Mouse (Mus musculus) limb, embryonic 13.5 days (tissue): Measurements from ENCODE around the gene Stt3b. TPM values are rescaled to one million over a fixed set of nuclear protein-coding genes. Genes with fewer than 3 reads are reported as not detected.

Experiments used
- ATAC-seq: fragments of 200-750 bp; cut with Nextera tagmentation; 2 replicates; pipeline ENCODE4 v1.8.0; 2017; ENCODE audit warnings: low read depth, moderate number of reproducible peaks, moderate TSS enrichment; ENCODE audit not compliant: low FRiP score
- H3K27ac ChIP-seq: fragments of 300-500 bp; sonication (generic); 2 replicates; pipeline ENCODE4 v1.5.1; 2015; ENCODE audit warnings: inconsistent platforms, mild to moderate bottlenecking, moderate library complexity
- H3K27me3 ChIP-seq: fragments of 300-500 bp; sonication (generic); 2 replicates; pipeline ENCODE4 v1.6.1; 2015; ENCODE audit warnings: mild to moderate bottlenecking, inconsistent platforms
- H3K36me3 ChIP-seq: fragments of 300-500 bp; sonication (generic); 2 replicates; pipeline ENCODE4 v1.6.1; 2015; ENCODE audit warnings: inconsistent platforms, mild to moderate bottlenecking, moderate library complexity
- H3K4me1 ChIP-seq: fragments of 300-500 bp; sonication (generic); 2 replicates; pipeline ENCODE4 v1.6.1; 2015; ENCODE audit warnings: inconsistent platforms
- H3K4me2 ChIP-seq: fragments of 300-500 bp; sonication (generic); replicated peaks from 2 replicates; pipeline ENCODE4 v1.6.1; 2015; ENCODE audit warnings: inconsistent platforms, mild to moderate bottlenecking, moderate library complexity
- H3K4me3 ChIP-seq: fragments of 300-500 bp; sonication (generic); 2 replicates; pipeline ENCODE4 v1.5.1; 2015; ENCODE audit warnings: moderate library complexity, mild to moderate bottlenecking, inconsistent platforms
- H3K9ac ChIP-seq: fragments of 300-500 bp; sonication (generic); 2 replicates; pipeline ENCODE4 v1.6.1; 2015; ENCODE audit warnings: mild to moderate bottlenecking, inconsistent platforms
- H3K9me3 ChIP-seq: fragments of 300-500 bp; sonication (generic); 2 replicates; pipeline ENCODE4 v1.6.1; 2016; ENCODE audit warnings: inconsistent platforms
- WGBS: fragments of 180-500 bp; shearing (Covaris S2); methylation state at CpG from one replicate; pipeline ENCODE4 v1.1.7; 2015; 5-methylcytosine and 5-hydroxymethylcytosine counted together
- polyA plus RNA-seq: library from polyadenylated mRNA; unstranded; fragments of >200 nt; fragmentation: Nextera tagmentation; extraction: Ambion mirVana; gene quantifications from 2 replicates; pipeline ENCODE4 v1.2.1, GENCODE M21; 2015

The Stt3b gene
- polyA plus RNA-seq, 1 experiment from 2014 or later = 99.9 TPM

GRCm38 (mm10) chr9:115257733-115258286, 52.4 kb downstream of the Stt3b start:
- H3K36me3 ChIP-seq = peaks cover 49% of the 10 kb centered on the region
- H3K27me3 ChIP-seq = no peaks in the 10 kb centered on the region
- ATAC-seq = no peak
- 82% methylated on average over 6 of the region's 6 CpGs for WGBS
- no peak overlapping the region for H3K4me2 ChIP-seq
- H3K27ac ChIP-seq = no peak overlapping the region
- H3K4me1 ChIP-seq = peaks cover 14% of the 10 kb centered on the region; the same call in 1 of the 2 replicates
- no peak overlapping the region for H3K9ac ChIP-seq
- H3K9me3 ChIP-seq = no peaks in the 10 kb centered on the region
- no peak overlapping the region for H3K4me3 ChIP-seq

GRCm38 (mm10) chr9:115249145-115249544, 61.1 kb downstream of the Stt3b start:
- Histone ChIP-seq H3K4me2 (no peak overlapping the region), H3K9me3 (no peaks in the 10 kb centered on the region), H3K4me3 (no peak overlapping the region), H3K27me3 (no peaks in the 10 kb centered on the region), H3K4me1 (peaks cover 5% of the 10 kb centered on the region; the same call in 1 of the 2 replicates), H3K9ac (no peak overlapping the region), H3K27ac (no peak overlapping the region), H3K36me3 (peaks cover 79% of the 10 kb centered on the region)
- ATAC-seq = no peak
- 75% methylated on average over 5 of the region's 5 CpGs for WGBS

- Histone ChIP-seq H3K4me1 (peaks cover 17% of the 10 kb centered on the region; the same call in 1 of the 2 replicates), H3K27ac (no peak overlapping the region), H3K9ac (no peak overlapping the region), H3K36me3 (peaks cover 92% of the 10 kb centered on the region), H3K4me3 (no peak overlapping the region), H3K9me3 (no peaks in the 10 kb centered on the region), H3K4me2 (no peak overlapping the region), H3K27me3 (no peaks in the 10 kb centered on the region)
- WGBS = 77% methylated on average over 6 of the region's 6 CpGs
- no peak for ATAC-seq
Measured at GRCm38 (mm10) chr9:115245092-115245491, 65.1 kb downstream of the Stt3b start.

- Histone ChIP-seq H3K4me1 (peaks cover 17% of the 10 kb centered on the region; the same call in 1 of the 2 replicates), H3K9ac (no peak overlapping the region), H3K36me3 (peaks cover 89% of the 10 kb centered on the region), H3K4me3 (no peak overlapping the region), H3K27ac (no peak overlapping the region), H3K27me3 (no peaks in the 10 kb centered on the region), H3K4me2 (no peak overlapping the region), H3K9me3 (no peaks in the 10 kb centered on the region)
- ATAC-seq = no peak
- WGBS = 48% methylated on average over 6 of the region's 6 CpGs
Measured at GRCm38 (mm10) chr9:115243630-115244029, 66.6 kb downstream of the Stt3b start.

GRCm38 (mm10) chr9:115239861-115240260, 70.4 kb downstream of the Stt3b start:
- no peak overlapping the region for H3K4me3 ChIP-seq
- no peak overlapping the region for H3K27ac ChIP-seq
- H3K4me1 ChIP-seq = peaks cover 13% of the 10 kb centered on the region; the same call in 1 of the 2 replicates
- no peaks in the 10 kb centered on the region for H3K27me3 ChIP-seq
- no peak overlapping the region for H3K9ac ChIP-seq
- peaks cover 55% of the 10 kb centered on the region for H3K36me3 ChIP-seq
- H3K4me2 ChIP-seq = no peak overlapping the region
- no peak for ATAC-seq
- WGBS = 97% methylated on average over 5 of the region's 5 CpGs
- no peaks in the 10 kb centered on the region for H3K9me3 ChIP-seq

- Histone ChIP-seq H3K9ac (no peak overlapping the region), H3K4me2 (no peak overlapping the region), H3K27ac (no peak overlapping the region), H3K27me3 (no peaks in the 10 kb centered on the region), H3K4me3 (no peak overlapping the region), H3K9me3 (no peaks in the 10 kb centered on the region), H3K4me1 (0 out of 2 replicates have a peak, but pooled peaks cover under 1% of the 10 kb centered on the region), H3K36me3 (peaks cover 41% of the 10 kb centered on the region)
- ATAC-seq = no peak
Measured at GRCm38 (mm10) chr9:115237943-115238342, 72.3 kb downstream of the Stt3b start.

- H3K9me3 ChIP-seq = no peaks in the 10 kb centered on the region
- no peak for ATAC-seq
- no peak overlapping the region for H3K27ac ChIP-seq
- peaks cover 38% of the 10 kb centered on the region for H3K36me3 ChIP-seq
- H3K4me1 ChIP-seq = no peaks in the 10 kb centered on the region
- H3K4me3 ChIP-seq = no peak overlapping the region
- H3K4me2 ChIP-seq = no peak overlapping the region
- 90% methylated on average over 8 of the region's 8 CpGs for WGBS
- H3K27me3 ChIP-seq = no peaks in the 10 kb centered on the region
- no peak overlapping the region for H3K9ac ChIP-seq
Measured at GRCm38 (mm10) chr9:115236352-115236841, 73.8 kb downstream of the Stt3b start.

- Histone ChIP-seq H3K4me2 (no peak overlapping the region), H3K4me3 (no peak overlapping the region), H3K9me3 (no peaks in the 10 kb centered on the region), H3K36me3 (peaks cover 31% of the 10 kb centered on the region), H3K9ac (no peak overlapping the region), H3K27me3 (no peaks in the 10 kb centered on the region), H3K27ac (no peak overlapping the region), H3K4me1 (no peaks in the 10 kb centered on the region)
- ATAC-seq = no peak
- 92% methylated on average over 2 of the region's 2 CpGs for WGBS
Measured at GRCm38 (mm10) chr9:115234561-115234960, 75.7 kb downstream of the Stt3b start.

- H3K9me3 ChIP-seq = no peaks in the 10 kb centered on the region
- no peak overlapping the region for H3K4me3 ChIP-seq
- no peak overlapping the region for H3K4me2 ChIP-seq
- no peak overlapping the region for H3K9ac ChIP-seq
- no peak for ATAC-seq
- no peaks in the 10 kb centered on the region for H3K27me3 ChIP-seq
- no peak overlapping the region for H3K27ac ChIP-seq
- H3K4me1 ChIP-seq = no peaks in the 10 kb centered on the region
- H3K36me3 ChIP-seq = peaks cover 26% of the 10 kb centered on the region
- 96% methylated on average over 5 of the region's 5 CpGs for WGBS
Measured at GRCm38 (mm10) chr9:115233721-115234120, 76.5 kb downstream of the Stt3b start.

GRCm38 (mm10) chr9:115231476-115231875, 78.7 kb downstream of the Stt3b start:
- Histone ChIP-seq H3K27me3 (no peaks in the 10 kb centered on the region), H3K9ac (no peak overlapping the region), H3K4me2 (no peak overlapping the region), H3K27ac (no peak overlapping the region), H3K9me3 (no peaks in the 10 kb centered on the region), H3K36me3 (peaks cover 30% of the 10 kb centered on the region), H3K4me1 (no peaks in the 10 kb centered on the region), H3K4me3 (no peak overlapping the region)
- WGBS = 96% methylated on average over 3 of the region's 3 CpGs
- no peak for ATAC-seq

GRCm38 (mm10) chr9:115230141-115230540, 80.1 kb downstream of the Stt3b start:
- Histone ChIP-seq H3K36me3 (peaks cover 32% of the 10 kb centered on the region; the same call in 1 of the 2 replicates), H3K4me2 (no peak overlapping the region), H3K27ac (no peak overlapping the region), H3K9me3 (no peaks in the 10 kb centered on the region), H3K27me3 (no peaks in the 10 kb centered on the region), H3K4me1 (no peaks in the 10 kb centered on the region), H3K9ac (no peak overlapping the region), H3K4me3 (no peak overlapping the region)
- 34% methylated on average over 3 of the region's 3 CpGs for WGBS
- no peak for ATAC-seq

- Histone ChIP-seq H3K9ac (no peak overlapping the region), H3K27me3 (no peaks in the 10 kb centered on the region), H3K9me3 (no peaks in the 10 kb centered on the region), H3K27ac (no peak overlapping the region), H3K4me3 (no peak overlapping the region), H3K4me1 (no peaks in the 10 kb centered on the region), H3K4me2 (no peak overlapping the region), H3K36me3 (peaks cover 31% of the 10 kb centered on the region; the same call in 1 of the 2 replicates)
- ATAC-seq = no peak
- WGBS = 80% methylated on average over 10 of the region's 10 CpGs
Measured at GRCm38 (mm10) chr9:115229676-115230075, 80.5 kb downstream of the Stt3b start.

- H3K4me2 ChIP-seq = no peak overlapping the region
- H3K27ac ChIP-seq = no peak overlapping the region
- H3K9me3 ChIP-seq = no peaks in the 10 kb centered on the region
- no peak overlapping the region for H3K4me3 ChIP-seq
- H3K36me3 ChIP-seq = peaks cover 27% of the 10 kb centered on the region; the same call in 1 of the 2 replicates
- H3K27me3 ChIP-seq = no peaks in the 10 kb centered on the region
- WGBS = 76% methylated on average over 4 of the region's 4 CpGs
- ATAC-seq = no peak
- H3K9ac ChIP-seq = no peak overlapping the region
- no peaks in the 10 kb centered on the region for H3K4me1 ChIP-seq
Measured at GRCm38 (mm10) chr9:115229145-115229544, 81.1 kb downstream of the Stt3b start.
